Mouse (Mus musculus): ENCODE results near the gene Prdm12. TPM values are rescaled to one million over a fixed set of nuclear protein-coding genes. Genes with fewer than 3 reads are reported as not detected.

Gene Prdm12
- polyA plus RNA-seq, 1 experiment = not detected

DNA sequence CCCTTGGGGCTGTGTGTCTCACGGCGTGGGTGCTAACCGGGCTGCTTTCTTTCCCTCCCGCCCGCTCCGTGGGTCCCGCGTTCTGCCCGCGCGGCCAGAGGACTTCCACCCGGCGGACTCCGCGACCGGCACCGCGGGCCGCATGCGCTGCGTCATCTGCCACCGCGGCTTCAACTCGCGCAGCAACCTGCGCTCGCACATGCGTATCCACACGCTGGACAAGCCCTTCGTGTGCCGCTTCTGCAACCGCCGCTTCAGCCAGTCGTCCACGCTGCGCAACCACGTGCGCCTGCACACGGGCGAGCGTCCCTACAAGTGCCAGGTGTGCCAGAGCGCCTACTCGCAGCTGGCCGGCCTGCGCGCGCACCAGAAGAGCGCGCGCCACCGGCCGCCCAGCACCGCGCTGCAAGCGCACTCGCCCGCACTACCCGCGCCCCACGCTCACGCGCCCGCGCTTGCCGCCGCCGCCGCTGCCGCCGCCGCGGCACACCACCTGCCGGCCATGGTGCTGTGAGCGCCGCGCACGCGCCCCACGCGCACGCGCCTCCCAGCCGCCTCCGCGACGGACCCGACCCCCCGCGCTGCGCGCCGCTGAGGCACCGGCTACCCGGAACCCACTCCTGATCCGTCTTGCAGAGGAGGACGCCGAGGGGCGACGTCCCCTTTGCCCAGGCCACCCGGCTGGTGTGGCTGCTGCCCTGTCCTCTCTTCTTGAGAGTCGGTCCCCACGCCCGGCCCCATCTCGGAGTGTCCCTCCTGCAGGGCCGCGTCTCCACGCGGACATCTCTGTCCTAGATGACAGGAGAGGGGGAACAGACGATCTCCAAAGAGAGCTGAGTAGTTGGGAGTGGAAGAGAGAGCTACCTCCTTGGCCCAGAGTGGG lies 14.4 kb downstream of the Prdm12 start:
- no peaks in the 10 kb centered on the region for H3K36me3 ChIP-seq (ENCODE audit: control insufficient read depth, insufficient read depth)
- no peak overlapping the region for H3ac ChIP-seq (ENCODE audit: control insufficient read depth, insufficient read length)
- H3K4me3 ChIP-seq = no peak overlapping the region
- no peaks in the 10 kb centered on the region for H3K79me2 ChIP-seq (ENCODE audit: control insufficient read depth, insufficient read depth)
- H3K4me2 ChIP-seq (ENCODE audit: low read depth) = no peak overlapping the region
- peaks cover 77% of the 10 kb centered on the region for H3K27me3 ChIP-seq (ENCODE audit: control insufficient read depth, insufficient read depth, insufficient read length)
- no peak for TF ChIP-seq SRF (IDR thresholded peaks at IDR 0.05; ENCODE audit: control insufficient read depth, insufficient read length, low read depth)
- TF ChIP-seq POLR2A (IDR thresholded peaks at IDR 0.05; ENCODE audit: insufficient read length, low read depth) = no peak
- TF ChIP-seq TCF3 (IDR thresholded peaks at IDR 0.05; ENCODE audit: insufficient read length, low read depth) = no peak
- TF ChIP-seq TCF12 (IDR thresholded peaks at IDR 0.05; ENCODE audit: insufficient read depth, poor library complexity, severe bottlenecking) = no peak
- no peak for TF ChIP-seq E2F4 (IDR thresholded peaks at IDR 0.05; ENCODE audit: insufficient read depth)
- TF ChIP-seq POLR2AphosphoS2 (IDR thresholded peaks at IDR 0.05; ENCODE audit: insufficient read length, low read depth) = no peak
- TF ChIP-seq MYOG (IDR thresholded peaks at IDR 0.05; ENCODE audit: control insufficient read depth in 1 of 3, insufficient read depth in 1 of 3, insufficient read length in 2 of 3, low read depth in 2 of 3) = no peak
- TF ChIP-seq MAX (IDR thresholded peaks at IDR 0.05; ENCODE audit: low read depth) = no peak
- no peak for TF ChIP-seq MYOD1 (IDR thresholded peaks at IDR 0.05; ENCODE audit: control insufficient read depth in 1 of 3, insufficient read length in 2 of 3, low read depth in 2 of 3)
- TF ChIP-seq REST (IDR thresholded peaks at IDR 0.05; ENCODE audit: insufficient read depth, insufficient read length) = no peak
- no peak for TF ChIP-seq USF1 (IDR thresholded peaks at IDR 0.05; ENCODE audit: low read depth)
- TF ChIP-seq CEBPB (IDR thresholded peaks at IDR 0.05; ENCODE audit: insufficient read depth, poor library complexity, severe bottlenecking) = no peak

DNA sequence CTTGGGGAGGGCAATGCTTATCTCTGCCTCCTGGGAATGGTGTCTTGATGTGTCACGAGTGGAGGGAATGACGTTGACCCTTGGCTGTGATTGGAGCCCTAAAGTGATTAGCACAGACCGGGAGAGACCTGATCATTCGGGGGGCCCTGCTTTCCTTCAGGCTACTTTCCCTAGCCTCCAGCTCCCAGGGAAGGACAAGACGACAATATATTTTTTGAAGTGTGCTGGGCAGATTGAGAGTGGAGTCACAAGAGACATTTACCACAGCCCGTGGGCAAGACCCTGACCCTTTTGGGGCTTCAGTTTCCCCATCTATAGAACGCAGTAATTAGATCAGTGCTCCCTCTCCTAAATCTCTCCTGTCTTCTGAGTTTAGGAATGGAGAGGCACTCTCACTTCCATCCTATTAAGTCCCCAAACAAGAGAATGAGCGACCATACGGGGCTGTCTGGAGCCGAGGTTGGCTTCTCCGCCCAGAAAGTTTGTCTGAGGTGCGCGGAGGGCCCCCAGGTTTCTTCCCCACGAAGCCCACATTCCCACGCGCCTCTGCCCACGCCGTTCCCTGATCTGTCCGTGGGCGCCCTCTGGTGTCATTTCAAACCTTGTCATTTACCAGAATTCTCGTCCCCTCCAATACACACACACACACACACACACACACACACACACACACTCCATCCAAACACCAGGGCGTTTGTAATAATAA lies 15.2 kb downstream of the Prdm12 start:
- no peaks in the 10 kb centered on the region for H3K36me3 ChIP-seq (ENCODE audit: control insufficient read depth, insufficient read depth)
- no peaks in the 10 kb centered on the region for H3K79me2 ChIP-seq (ENCODE audit: control insufficient read depth, insufficient read depth)
- no peak overlapping the region for H3K4me3 ChIP-seq
- H3ac ChIP-seq (ENCODE audit: control insufficient read depth, insufficient read length) = no peak overlapping the region
- H3K4me2 ChIP-seq (ENCODE audit: low read depth) = no peak overlapping the region
- H3K27me3 ChIP-seq (ENCODE audit: control insufficient read depth, insufficient read depth, insufficient read length) = peaks cover 75% of the 10 kb centered on the region
- no peak for TF ChIP-seq MAX (IDR thresholded peaks at IDR 0.05; ENCODE audit: low read depth)
- TF ChIP-seq USF1 (IDR thresholded peaks at IDR 0.05; ENCODE audit: low read depth) = no peak
- no peak for TF ChIP-seq MYOG (IDR thresholded peaks at IDR 0.05; ENCODE audit: control insufficient read depth in 1 of 3, insufficient read depth in 1 of 3, insufficient read length in 2 of 3, low read depth in 2 of 3)
- no peak for TF ChIP-seq MYOD1 (IDR thresholded peaks at IDR 0.05; ENCODE audit: control insufficient read depth in 1 of 3, insufficient read length in 2 of 3, low read depth in 2 of 3)
- TF ChIP-seq TCF12 (IDR thresholded peaks at IDR 0.05; ENCODE audit: insufficient read depth, poor library complexity, severe bottlenecking) = no peak
- TF ChIP-seq E2F4 (IDR thresholded peaks at IDR 0.05; ENCODE audit: insufficient read depth) = no peak
- no peak for TF ChIP-seq CEBPB (IDR thresholded peaks at IDR 0.05; ENCODE audit: insufficient read depth, poor library complexity, severe bottlenecking)
- TF ChIP-seq POLR2AphosphoS2 (IDR thresholded peaks at IDR 0.05; ENCODE audit: insufficient read length, low read depth) = no peak
- no peak for TF ChIP-seq REST (IDR thresholded peaks at IDR 0.05; ENCODE audit: insufficient read depth, insufficient read length)
- TF ChIP-seq SRF (IDR thresholded peaks at IDR 0.05; ENCODE audit: control insufficient read depth, insufficient read length, low read depth) = no peak
- TF ChIP-seq POLR2A (IDR thresholded peaks at IDR 0.05; ENCODE audit: insufficient read length, low read depth) = no peak
- TF ChIP-seq TCF3 (IDR thresholded peaks at IDR 0.05; ENCODE audit: insufficient read length, low read depth) = no peak

DNA sequence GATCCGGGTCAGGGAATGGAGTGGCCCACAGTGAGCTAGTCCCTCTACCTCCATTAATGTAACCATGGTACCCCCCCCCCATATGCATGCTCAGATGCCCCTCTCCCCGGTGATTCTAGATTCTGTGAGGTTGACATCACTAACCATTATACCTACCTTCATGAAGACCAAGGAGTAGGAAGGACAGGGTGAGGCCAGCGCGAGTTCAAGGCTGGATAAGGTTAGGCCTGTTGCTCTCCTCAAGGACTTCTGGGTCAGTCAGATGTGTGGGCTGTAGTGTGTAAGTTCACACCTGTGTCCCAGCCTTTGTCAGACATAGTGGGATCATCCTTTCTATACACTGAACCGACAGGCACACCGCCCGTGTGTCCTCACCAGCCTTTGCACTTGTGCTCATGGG lies 16.5 kb downstream of the Prdm12 start:
- no peaks in the 10 kb centered on the region for H3K36me3 ChIP-seq (ENCODE audit: control insufficient read depth, insufficient read depth)
- TF ChIP-seq REST (IDR thresholded peaks at IDR 0.05; ENCODE audit: insufficient read depth, insufficient read length) (no peak), POLR2A (IDR thresholded peaks at IDR 0.05; ENCODE audit: insufficient read length, low read depth) (no peak), MYOG (IDR thresholded peaks at IDR 0.05; ENCODE audit: control insufficient read depth in 1 of 3, insufficient read depth in 1 of 3, insufficient read length in 2 of 3, low read depth in 2 of 3) (no peak), POLR2AphosphoS2 (IDR thresholded peaks at IDR 0.05; ENCODE audit: insufficient read length, low read depth) (no peak), MAX (IDR thresholded peaks at IDR 0.05; ENCODE audit: low read depth) (no peak)
- no peaks in the 10 kb centered on the region for H3K79me2 ChIP-seq (ENCODE audit: control insufficient read depth, insufficient read depth)
- H3K27me3 ChIP-seq (ENCODE audit: control insufficient read depth, insufficient read depth, insufficient read length) = peaks cover 70% of the 10 kb centered on the region
- no peak overlapping the region for H3K4me2 ChIP-seq (ENCODE audit: low read depth)
- H3ac ChIP-seq (ENCODE audit: control insufficient read depth, insufficient read length) = no peak overlapping the region
- H3K4me3 ChIP-seq = no peak overlapping the region

DNA sequence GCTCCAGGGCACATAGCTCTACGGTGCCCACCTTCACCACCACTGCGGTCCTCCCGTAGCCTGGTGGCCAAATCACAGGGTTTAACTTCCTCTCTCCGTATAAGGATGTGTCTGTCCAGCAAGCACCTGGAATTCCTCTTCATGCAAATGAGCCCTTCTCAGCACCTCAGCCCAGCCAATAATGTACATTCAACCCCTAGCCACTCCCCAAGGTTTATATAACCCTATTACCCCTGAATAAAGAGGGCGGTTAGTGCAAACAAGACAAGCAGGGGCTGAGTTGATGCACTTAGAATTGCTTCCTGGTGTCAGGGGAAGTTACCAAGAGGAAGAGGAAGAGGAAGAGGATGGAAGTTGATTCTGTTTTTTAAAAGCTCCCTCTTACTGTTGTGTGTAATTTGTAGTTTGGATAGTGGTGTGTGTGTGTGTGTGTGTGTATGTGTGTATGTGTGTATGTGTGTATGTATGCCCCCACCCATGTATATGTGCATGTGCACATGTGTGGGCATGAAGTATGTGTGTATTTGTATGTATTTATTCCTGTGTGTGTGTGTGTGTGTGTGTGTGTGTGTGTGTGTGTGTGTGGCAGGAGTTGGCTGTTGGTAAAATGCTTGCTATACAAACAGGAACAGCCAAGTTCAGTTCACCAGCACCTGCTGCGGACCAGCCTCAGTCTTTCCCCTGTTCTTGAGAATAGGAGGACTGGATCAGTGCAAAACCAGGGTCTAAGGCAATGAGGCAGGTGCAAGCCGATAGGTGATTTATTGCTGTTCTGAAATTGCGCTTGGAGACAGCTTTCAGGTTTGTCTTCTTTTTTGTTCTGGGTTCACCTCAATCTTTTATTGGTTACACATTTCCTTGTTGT lies 23.3 kb downstream of the Prdm12 start:
- H3K4me2 ChIP-seq (ENCODE audit: low read depth) = no peak overlapping the region
- H3K27me3 ChIP-seq (ENCODE audit: control insufficient read depth, insufficient read depth, insufficient read length) = peaks cover 42% of the 10 kb centered on the region
- H3K36me3 ChIP-seq (ENCODE audit: control insufficient read depth, insufficient read depth) = no peaks in the 10 kb centered on the region
- no peak overlapping the region for H3K4me3 ChIP-seq
- no peaks in the 10 kb centered on the region for H3K79me2 ChIP-seq (ENCODE audit: control insufficient read depth, insufficient read depth)
- no peak overlapping the region for H3ac ChIP-seq (ENCODE audit: control insufficient read depth, insufficient read length)
- no peak for TF ChIP-seq MYOG (IDR thresholded peaks at IDR 0.05; ENCODE audit: control insufficient read depth in 1 of 3, insufficient read depth in 1 of 3, insufficient read length in 2 of 3, low read depth in 2 of 3)
- no peak for TF ChIP-seq USF1 (IDR thresholded peaks at IDR 0.05; ENCODE audit: low read depth)
- no peak for TF ChIP-seq POLR2A (IDR thresholded peaks at IDR 0.05; ENCODE audit: insufficient read length, low read depth)
- TF ChIP-seq TCF3 (IDR thresholded peaks at IDR 0.05; ENCODE audit: insufficient read length, low read depth) = no peak
- TF ChIP-seq CEBPB (IDR thresholded peaks at IDR 0.05; ENCODE audit: insufficient read depth, poor library complexity, severe bottlenecking) = no peak
